Mouse (Mus musculus) embryo, embryonic 10.5 days (tissue): Measurements from ENCODE around the gene March6.
A peak's percentile ranks its signal among the peaks of the same experiment; 100 is the strongest.

Source experiments
- DNase-seq: peaks from one replicate; pipeline ENCODE4 v3.0.0-alpha.2; 2015; ENCODE audit warnings: low spot score

The March6 gene

GRCm38 (mm10) chr15:31511406-31511771 lies 19.5 kb downstream of the March6 start:
- DNase-seq = no peak

- DNase-seq = no peak
Measured at GRCm38 (mm10) chr15:31510477-31511405, 20.1 kb downstream of the March6 start.

- DNase-seq = no peak
Measured at GRCm38 (mm10) chr15:31505082-31505481, 25.8 kb downstream of the March6 start.

DNA sequence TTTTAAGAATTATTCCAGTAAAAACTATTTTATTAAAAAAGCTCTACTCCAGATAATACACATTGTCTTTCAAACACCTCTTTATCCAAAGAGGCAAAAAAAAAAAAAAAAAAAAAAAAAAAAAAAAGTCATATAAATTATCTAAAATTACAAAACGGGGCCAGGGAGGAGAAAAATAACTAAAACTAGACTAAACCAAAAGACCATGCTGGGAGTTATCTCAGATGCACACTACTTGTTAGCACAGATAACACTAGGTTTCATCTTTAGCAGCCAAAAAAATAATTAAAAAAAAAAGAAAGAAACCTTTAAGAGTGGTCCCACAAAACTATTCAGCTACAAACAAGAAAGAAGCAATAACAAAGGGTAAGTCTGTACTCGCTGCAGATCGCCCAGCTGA lies 27.4 kb downstream of the March6 start:
- DNase-seq = no peak

GRCm38 (mm10) chr15:31502996-31503395 lies 27.9 kb downstream of the March6 start:
- no peak for DNase-seq

- DNase-seq = no peak
Measured at GRCm38 (mm10) chr15:31502313-31502712, 28.5 kb downstream of the March6 start.

- no peak for DNase-seq
Measured at GRCm38 (mm10) chr15:31494803-31495202, 36.0 kb downstream of the March6 start.

GRCm38 (mm10) chr15:31494310-31494709 lies 36.5 kb downstream of the March6 start:
- DNase-seq = peak; percentile 16

GRCm38 (mm10) chr15:31487407-31487806 lies 43.4 kb downstream of the March6 start:
- peak; percentile 26 for DNase-seq

DNA sequence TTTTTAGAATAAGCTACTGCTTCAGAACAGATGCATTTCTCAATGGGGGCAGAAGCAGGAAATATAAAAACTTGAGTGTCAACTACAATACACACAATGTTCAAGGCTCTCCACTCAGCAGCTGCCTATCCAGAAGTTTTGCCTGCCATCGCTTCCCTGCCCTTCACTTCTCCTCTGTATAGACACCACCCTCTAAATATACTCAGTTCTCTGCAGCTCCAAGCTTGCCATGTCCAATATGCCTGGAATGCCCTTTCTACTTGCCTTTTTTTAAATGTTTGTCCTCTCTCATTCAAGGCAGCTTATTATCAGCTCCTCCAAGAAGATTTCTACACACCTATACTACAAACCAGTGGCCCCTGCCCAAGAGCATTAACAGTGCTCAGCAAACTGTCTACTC lies 54.2 kb downstream of the March6 start:
- DNase-seq = no peak

DNA sequence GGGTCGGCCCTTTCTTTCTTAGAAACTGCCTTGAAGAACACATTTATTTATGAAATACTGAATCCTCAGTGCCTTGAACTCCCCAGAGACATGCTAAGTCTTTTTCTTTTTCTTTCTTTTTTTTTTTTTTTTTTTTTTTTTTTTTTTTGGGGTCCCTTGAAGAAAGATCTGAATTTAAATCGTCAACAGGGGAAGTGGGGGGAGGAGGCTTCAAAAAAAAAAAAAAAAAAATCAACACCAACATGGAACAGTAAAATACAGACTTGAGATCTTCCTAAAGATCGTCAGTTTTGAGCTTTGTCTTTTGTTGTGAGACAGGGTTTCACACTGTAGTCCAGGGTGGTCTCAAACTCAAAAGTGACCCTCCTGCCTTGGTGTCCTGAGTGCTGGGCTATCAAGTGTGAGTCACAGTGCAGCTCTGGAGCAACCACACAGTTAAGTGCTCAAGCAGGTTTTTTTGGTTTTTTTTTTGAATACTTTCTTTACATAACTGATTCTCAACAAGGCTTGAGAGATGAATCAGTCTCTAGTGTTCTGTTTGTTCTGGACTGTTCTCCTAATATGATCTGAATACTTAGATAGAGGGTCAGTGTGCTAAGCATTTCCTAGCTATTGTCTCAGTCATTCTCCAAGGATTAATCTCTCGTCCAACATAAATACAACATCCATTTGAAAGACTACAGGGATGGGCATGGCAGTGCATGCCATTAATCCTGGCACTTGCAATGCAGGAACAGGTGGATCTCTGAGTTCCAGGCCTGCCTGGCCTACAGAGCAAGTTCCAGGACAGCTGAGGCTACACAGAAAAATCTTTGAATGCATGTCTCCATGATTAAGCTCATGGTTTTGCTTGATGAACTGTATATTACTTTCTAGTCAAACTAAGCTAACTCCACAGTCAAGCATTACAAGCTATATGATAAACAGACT lies 57.9 kb downstream of the March6 start:
- DNase-seq = no peak

DNA sequence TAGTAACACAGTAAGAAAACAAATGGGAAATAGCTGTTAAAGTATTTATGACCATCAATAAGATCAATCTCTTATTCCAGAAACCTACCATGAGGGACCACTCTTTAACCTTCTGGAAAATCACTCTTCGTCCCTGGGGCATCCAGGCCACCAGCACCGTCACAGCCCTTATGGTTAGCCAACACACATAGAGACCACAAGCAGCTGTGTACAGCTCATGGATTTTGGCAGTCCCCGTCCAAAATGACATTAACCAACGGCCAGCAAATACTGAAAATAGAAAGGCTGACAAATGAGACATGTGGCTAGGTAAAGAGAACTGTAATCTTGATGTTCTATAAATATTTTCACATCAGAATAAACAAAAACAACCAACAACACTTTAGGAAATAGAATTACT lies 59.3 kb downstream of the March6 start:
- no peak for DNase-seq

- DNase-seq = no peak
Measured at GRCm38 (mm10) chr15:31469497-31469896, 61.4 kb downstream of the March6 start.

DNA sequence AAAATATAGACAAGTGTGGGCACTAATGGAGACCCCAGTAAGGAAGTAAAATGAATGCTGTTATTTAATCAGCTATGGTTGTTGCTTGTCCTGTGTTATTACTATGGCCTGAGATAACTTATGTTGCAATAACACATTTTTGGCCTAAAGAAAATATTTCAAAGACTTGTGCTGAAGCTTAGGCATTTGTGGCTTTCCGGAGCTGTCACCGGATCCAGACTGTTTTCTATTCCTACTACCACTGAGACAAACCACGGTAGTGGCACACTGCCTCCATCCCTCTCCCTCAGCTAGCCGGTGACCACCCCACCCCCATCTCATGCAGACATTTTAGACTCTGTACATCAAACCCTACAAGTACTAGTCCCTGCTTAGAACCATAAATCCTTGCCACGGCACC lies 62.0 kb downstream of the March6 start:
- DNase-seq = no peak

DNA sequence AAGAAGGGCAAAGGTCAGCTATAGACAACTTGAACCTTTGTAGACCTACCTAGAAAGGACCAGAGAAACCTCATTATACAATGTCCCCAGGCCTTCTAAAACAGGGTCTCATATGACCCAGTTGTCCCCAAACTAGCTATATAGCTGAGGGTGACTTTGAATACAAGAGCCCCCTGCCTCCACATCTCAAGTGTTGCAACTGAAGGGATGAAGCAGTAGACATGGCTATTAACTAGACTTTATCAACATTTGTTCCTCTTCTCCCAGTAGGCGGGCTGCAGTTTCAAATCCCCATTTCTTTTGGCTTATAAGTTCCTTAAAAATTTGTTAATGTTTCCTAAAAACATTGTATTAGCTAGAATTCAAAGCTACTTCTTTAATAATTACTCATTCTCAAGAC lies 64.1 kb downstream of the March6 start:
- no peak for DNase-seq

DNA sequence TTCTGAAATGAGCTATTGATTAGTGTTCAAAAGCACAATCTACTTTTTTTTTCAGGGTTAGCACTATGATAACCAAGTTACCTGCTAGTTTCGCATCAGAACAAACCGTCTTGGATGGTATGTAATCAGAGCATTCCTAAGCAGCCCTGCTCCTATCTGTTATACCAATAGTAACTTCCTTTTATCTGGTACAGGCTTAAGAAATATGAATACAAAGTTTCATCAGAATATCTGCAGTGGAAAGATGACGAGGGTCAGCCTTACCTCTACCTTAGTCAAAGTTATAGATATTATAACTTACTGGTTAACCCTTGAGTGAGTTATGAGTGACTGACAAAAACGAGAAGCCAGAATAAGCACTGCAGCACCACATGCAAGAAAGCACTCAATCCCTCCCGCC lies 64.6 kb downstream of the March6 start:
- no peak for DNase-seq

DNA sequence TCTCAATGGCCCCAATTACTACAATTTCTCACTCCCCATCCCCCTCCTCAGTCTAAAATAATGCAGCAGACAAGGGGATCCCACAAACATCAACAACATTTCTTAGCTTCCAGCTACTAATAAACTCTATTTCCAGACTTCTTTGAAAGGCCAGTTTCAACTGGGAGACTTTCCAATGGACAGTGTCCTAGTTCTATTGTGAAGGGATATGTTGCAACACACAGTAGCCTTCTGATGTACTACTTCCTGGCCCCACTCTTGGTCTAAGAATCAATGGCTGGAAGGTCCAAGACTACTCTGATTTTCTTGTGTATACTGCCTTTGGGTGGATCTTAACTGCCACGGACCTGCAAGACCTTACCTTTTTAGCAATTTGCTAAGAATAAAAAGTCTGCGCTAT lies 65.0 kb downstream of the March6 start:
- no peak for DNase-seq

DNA sequence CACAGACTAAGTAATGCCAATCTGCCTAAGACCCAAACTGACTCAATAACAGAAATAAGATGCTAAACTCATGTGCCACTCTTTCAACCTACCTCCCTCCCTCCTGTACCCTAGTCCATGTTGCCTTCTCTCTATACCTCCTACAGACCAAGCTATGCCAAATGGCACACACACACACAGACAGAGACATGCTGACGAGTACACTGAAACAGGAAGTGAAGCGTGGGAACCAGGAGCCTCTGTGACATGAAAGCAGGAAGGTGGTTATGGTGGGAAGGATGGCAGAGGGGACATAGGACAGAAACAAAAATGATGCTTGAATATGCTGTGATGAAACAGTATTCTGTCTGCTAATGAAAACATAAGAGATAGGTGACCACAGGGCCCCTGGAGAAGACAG lies 70.3 kb downstream of the March6 start:
- DNase-seq = no peak

GRCm38 (mm10) chr15:31458081-31458480 lies 72.8 kb downstream of the March6 start:
- DNase-seq = no peak

- no peak for DNase-seq
Measured at GRCm38 (mm10) chr15:31456381-31456780, 74.5 kb downstream of the March6 start.

DNA sequence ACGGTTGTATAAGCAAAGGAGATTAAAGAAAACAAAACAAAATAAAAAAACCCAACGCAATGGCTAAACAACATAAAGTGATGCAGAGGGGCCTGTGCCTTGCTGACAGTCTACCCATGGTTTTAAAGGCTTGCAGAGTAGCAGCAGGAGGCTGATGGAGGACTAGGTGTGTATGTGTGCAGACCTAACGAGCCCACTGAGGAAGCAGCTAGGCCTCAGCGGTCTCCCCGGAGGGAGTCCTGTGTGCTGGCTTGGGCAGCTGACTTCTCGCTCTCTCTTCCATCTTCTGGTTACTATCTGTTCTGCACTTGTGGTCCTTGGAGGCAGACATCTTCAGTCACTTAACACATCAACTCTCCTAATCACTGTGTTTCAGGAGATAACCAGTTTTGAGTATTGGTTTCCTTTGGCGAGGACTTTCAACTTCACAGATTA lies 76.0 kb downstream of the March6 start:
- no peak for DNase-seq

DNA sequence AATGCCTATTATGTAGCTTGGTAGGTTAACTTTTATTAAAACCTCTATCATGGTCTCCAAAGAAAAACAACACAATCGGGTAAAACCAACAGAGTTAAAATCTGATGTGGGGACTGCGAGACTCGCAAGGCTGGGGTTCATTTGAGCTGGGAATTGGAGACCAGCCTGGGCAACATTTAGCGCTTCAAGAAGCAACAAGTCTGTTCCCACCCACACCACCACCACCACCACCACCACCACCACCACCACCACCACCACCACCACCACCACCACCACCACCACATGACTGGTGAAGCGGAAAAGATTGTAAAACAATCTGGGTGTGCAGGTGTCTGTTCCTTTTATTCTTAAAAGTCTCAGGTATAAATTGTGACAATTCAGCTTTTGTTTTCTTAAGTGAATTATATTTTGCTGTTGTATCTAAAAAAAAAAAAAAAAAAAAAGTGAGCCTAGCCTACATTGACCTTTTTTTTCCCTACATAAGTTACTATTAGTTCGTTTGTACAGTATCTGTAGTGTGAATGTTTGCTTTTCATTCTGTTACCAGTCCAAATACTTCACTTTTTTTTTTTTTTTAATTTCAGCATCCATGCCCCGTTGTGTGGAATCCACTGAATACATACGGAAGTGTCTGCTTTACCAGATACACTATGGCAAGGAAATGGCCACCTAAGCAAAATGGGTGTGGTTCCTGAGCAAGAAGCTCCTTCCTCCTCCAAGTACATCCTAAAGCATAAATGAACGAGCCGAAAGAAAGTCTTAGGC lies 76.6 kb downstream of the March6 start:
- no peak for DNase-seq
